Mouse (Mus musculus) heart, adult 18-20 months (tissue): ENCODE results near the gene Xrn1. TPM values are rescaled to one million over a fixed set of nuclear protein-coding genes. Genes with fewer than 3 reads are reported as not detected.
"Not testable (repeated sequence)": the region's sequence is repeated elsewhere in the genome, so short reads cannot be mapped to it uniquely, and the experiment has no call there.

Experiments used
- DNase-seq, 2 experiments: peaks; one replicate each; pipeline ENCODE4 v3.0.0; 2021 to 2022; ENCODE audit warnings: mixed read lengths in 1 of 2
- long read RNA-seq, 2 experiments: library from polyadenylated mRNA; stranded (forward); transcript quantifications; one replicate each; pipeline ENCODE4 v2.0.0; 2021
- total RNA-seq, 2 experiments: library from RNA; stranded (reverse); gene quantifications; 2 replicates each; pipeline ENCODE4 v1.2.3; 2021

The Xrn1 gene
- total RNA-seq: 10 to 100 TPM; 13.6 to 20.6 TPM
- long read RNA-seq, experiment 1, partial matches to known transcripts: 2 of 5 reads
- long read RNA-seq, experiment 1, other reads (novel, unspliced or antisense): 3 of 5 reads
- long read RNA-seq, experiment 2, partial matches to known transcripts: 1 of 4 reads
- long read RNA-seq, experiment 2, other reads (novel, unspliced or antisense): 3 of 4 reads

DNA sequence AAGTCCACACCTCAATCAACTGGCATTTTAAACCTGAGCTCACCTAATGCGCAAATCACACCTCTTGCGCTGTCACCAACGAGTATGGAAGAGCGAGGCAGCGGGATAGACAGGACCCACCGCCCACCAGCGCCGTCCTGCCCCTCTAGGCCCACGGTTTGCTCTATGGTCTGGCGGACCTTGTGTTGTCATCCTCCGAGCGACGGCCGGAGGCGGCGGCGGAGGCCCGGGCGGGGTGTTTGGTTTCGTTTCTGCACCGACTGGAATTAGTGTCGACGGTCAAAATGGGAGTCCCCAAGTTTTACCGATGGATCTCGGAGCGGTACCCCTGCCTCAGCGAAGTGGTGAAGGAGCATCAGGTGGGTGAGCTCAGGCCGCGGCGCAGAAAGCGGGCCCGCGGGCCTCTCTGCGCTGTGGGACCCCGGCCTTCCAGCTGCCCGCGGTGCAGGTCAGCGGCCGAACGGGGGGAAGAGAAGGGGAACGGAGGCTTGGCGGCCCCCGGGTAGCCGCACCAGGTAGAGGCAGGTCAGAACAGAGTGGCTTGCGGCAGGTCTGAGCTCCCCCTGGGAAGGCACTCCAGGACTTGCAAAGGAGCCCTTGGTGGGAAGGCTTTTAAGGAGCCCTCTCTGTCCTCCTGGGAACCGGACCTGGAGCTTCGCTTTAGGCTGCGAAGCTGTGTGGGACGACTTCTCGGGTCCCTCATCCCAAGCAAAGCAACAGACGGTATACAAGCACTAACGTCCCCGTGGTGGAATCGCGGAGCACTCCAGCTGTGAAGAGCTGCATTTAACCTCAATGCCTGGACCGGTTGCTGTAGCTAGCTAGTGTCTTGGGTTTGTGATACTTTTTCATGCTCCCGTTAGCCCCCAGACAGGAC, at the start of gene Xrn1:
Gene Xrn1 (plus strand): TSS at position 176 of the 877 bp plus-strand sequence.
- DNase-seq: peak; percentile 95 to 96

- DNase-seq: no peak
Measured at GRCm38 (mm10) chr9:95932855-95933254, 21.7 kb upstream of the Xrn1 start.

DNA sequence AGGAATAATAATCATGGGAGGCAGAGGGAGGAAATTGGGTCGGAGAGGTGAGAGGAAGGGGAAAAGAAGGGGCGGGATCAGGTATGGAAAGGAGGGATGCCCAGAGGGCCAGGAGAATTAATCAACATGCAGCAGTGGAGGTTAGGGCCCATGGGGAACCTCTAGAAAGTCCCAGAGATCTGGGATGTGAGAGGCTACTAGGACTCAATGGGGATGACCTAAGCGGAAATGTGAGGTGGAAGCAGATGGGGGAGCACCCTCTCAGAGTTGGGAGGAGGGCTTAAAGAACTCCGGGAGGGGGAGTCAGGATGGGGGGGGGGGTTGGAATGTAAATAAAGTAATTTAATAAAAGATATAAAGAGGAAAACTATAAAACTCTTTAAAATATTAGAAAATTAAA, 902 bp upstream of the Xrn1 start:
- DNase-seq: no peak

DNA sequence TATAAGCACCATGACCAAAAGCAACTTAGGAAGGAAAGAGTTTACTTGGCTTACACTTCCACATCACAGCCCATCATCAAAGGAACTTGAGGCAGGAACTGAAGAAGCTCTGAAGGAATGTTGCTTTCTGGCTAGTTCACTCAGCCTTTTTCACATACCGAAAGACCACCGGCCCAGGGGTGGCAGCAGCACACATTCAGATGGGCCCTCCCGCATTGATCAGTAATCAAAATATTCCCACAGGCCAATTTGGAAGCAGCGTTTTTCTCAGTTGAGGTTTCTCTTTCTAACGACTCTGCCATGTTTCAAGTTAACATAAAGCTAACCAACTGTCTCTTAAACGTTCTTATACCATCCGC, 355 bp upstream of the Xrn1 start:
- DNase-seq: no peak

DNA sequence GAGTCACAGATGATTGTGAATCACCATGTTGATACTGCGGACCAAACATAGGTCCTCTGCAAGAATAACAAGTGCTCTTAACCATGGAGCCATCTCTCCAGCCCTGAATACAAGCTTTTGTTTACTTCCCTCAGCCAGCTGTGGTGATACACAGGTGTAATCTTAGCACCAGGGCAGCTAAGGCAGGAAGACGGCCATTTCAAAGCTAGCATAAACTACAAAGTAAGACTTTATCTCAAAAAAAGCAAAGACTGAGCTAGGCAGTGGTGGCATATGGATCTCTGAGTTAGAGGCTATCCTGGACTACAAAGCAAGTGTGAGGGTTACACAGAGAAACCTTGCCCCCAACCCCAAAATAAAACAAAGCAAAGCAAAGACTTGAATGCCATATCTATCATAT, 3.1 kb downstream of the Xrn1 start:
- no peak for DNase-seq

GRCm38 (mm10) chr9:95958041-95958730, 3.6 kb downstream of the Xrn1 start:
- no peak for DNase-seq

DNA sequence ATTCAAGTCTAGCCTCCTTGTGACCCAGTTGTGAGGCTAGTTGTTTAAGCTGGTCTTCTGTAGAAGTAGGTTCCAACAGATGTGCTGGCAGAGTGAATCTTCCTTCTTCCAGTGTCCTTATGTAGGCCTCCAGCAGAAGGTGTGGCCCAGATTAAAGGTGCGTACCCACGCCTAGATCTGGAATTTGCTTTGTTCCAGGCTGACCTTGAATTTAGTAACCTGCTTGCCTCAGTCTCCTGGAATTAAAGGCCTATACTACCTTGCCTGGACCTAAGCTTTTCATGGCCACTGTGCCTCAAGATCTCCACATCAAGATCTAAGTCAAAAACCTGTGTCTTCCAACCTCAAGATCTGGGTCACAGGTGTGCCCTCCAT, 4.2 kb downstream of the Xrn1 start:
- DNase-seq: not testable (repeated sequence)

GRCm38 (mm10) chr9:95959246-95959645, 4.7 kb downstream of the Xrn1 start:
- no peak for DNase-seq

DNA sequence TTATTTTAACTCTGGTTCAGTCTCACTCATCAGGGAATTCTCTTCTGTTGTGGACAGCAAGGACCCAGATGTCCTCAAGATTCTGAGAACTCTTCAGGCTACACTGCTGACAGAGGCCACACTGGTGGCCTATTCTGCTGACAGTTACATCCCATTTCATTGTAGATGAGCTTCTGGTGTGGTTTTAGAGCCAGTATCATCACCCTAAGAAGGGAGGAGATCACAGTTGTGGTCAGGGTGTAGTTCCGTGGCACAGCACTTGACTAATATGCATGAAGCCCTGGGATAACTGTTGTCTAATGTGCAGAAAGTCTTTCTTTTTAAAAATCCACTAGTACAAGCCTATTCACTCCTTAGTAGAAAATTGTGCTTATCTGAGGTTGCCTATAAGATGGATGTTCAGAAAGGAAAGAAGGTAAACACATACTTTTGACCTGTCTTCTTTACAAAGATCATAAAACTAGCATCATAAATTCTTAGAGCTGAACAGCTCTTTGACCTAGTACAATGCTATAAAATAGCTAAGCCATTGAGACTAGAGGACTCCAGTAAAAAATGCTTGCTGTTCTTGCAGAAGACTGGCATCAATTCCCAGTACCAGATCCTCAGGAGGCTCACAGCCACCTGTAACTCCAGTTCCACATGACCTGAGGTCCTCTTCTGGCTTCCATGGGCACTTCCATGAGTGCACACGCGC, 5.3 kb downstream of the Xrn1 start:
- DNase-seq: no peak

DNA sequence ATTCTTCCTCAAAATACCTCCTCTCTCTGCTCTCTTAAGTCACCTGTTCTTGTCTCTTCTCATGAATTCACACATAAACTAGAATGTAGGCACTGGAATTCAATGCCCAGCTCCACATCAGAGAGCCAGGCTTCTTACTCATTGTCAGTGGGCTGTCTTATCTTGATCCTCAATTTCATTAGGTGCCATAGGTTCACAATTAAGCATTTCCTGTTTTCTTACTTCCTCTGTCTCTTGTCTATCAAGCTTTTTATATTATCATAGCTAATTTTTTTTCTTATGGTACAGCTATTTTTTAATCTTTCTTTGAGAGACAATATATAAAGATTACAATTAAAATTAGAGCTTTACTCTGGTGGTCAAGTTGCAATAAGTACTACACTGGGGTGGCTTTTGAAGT, 6.5 kb downstream of the Xrn1 start:
- no peak for DNase-seq

DNA sequence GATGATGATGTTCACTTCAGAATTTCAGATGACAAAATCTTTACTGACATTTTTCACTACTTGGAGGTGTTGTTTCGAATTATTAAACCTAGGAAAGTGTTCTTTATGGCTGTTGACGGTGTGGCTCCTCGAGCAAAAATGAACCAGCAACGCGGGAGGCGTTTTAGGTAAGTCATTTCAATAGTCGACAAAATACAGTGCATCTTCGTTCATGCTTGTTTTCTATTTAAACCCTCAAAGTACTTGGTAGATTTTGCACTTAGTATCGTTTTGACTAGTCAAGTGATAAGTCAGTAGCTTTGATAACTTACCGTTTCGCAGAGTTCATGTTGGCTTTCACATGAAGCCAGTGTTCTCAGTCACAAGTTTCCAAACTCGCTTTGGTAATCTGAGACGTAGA, 9.5 kb downstream of the Xrn1 start:
- no peak for DNase-seq

DNA sequence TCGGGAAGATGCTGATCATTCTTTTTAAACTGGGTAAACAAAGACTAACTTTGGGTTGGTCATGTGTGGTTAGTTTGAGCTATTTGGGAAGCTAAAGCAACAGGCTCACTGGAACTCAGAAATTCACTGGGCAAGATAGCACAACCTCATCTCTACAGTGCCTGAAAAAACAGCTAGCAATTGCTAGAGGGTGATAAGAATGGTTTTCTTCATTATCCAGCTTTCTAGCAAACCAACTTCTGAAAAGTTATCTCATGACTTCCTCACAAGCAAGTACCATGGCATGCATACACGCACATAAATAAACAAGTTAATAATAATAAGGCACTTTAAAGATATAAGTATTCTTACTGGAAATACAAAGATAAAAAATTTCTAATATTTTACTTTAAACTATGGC, 23.7 kb downstream of the Xrn1 start:
- no peak for DNase-seq

DNA sequence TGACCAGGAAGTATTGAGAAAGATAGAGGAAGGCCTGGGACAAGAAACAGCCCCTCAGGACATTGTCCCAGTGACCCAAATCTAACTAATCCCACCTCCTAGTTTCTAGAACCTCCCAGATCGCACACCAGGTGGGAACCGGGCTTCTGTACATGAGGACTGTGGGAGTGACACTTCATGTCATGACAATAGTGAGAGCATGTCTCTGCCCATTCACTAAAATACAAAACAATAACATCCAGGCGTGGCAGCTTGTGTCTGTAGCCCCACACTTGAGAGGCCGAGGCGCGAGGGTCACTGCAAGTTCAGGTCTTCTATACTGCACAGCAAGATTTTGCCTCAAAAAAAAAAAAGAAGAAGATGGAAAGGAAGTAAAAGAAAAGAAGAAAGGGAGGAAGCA, 25.3 kb downstream of the Xrn1 start:
- no peak for DNase-seq

GRCm38 (mm10) chr9:95992255-95992654, 37.7 kb downstream of the Xrn1 start:
- no peak for DNase-seq

DNA sequence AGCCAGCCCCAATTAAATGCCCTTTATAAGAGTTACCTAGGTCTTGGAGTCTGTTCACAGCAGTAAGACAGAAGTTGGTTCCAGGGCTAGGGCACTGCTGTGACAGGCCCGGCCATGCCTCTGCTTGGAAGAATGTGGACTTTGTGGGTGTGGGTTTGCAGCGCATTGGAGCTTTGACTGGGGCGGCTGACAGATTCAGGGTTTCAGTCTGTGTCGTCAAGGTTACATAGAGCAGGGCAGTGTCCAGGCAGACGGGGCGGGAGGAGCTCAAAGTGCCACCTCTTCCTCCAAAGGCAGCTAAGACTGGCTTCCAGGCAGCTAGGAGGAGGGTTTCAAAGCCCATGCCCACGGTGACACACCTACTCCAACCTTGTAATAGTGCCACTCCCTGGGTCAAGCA, 49.9 kb downstream of the Xrn1 start:
- no peak for DNase-seq

- no peak for DNase-seq
Measured at GRCm38 (mm10) chr9:96010664-96011063, 56.1 kb downstream of the Xrn1 start.

GRCm38 (mm10) chr9:96023921-96024320, 69.4 kb downstream of the Xrn1 start:
- DNase-seq: peak in 1 of 2 experiments; percentile 3

- DNase-seq: no peak
Measured at GRCm38 (mm10) chr9:96027913-96028312, 73.4 kb downstream of the Xrn1 start.

DNA sequence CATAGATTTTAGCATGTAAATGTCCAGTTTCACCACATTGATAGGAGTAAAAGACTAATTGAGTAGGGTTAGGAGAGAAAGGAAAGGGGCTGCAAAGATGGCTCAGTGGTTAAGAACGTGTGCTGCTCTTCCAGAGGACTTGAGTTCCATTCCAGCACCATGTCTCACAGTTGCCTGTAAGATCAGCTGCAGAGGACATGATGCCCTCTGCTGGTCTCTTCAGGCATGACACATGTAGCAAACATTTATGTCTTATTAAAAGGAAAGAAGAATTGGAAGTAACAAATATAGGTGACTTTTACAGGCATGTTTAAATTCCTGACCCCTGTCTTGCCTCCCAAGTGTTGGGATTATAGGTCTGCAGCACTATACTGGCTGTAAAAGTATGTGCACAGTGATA, 74.3 kb downstream of the Xrn1 start:
- peak; percentile 7 to 56 for DNase-seq

GRCm38 (mm10) chr9:96029886-96030285, 75.3 kb downstream of the Xrn1 start:
- no peak for DNase-seq

DNA sequence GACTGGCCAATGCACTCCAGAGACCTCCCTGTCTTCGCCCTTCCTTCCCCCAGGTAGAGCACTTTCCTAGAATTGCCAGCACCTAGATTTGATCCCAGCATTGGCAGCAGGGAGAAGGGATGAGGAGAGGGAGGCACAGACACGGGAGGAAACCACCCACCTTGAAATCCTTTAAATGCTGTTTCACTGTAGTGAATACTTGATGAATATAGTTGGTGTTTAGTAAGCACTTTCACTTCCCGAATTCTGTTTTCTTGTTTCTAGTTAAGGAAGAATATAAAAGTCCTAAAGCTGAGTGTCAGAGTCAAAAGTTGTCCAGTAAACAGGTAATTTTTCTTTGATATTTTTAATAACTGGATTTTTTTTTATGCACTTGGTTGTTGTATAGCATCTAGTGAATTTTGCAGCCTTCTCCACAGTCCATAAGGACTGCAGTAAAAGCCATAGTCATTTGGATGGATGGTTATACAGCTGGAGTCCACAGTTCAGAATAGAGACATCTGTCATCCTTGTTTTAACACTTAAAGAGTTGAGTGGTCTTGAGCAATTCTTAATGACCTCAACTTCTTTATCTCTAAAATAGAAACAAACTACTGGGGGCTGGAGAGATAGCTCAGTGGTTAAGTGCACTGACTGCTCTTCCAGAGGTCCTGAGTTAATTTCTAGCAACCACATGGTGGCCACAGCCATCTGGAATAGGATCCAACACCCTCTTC, 81.0 kb downstream of the Xrn1 start:
- no peak for DNase-seq

GRCm38 (mm10) chr9:96044214-96044613, 89.7 kb downstream of the Xrn1 start:
- DNase-seq: no peak
